Mouse (Mus musculus) urinary bladder, postnatal 10 days (tissue): ENCODE measurements around the gene Cntn6.

Source experiments
- DNase-seq: peaks from one replicate; pipeline ENCODE4 v3.0.0; 2022; ENCODE audit warnings: low spot score

The Cntn6 gene

GRCm38 (mm10) chr6:104492490-104493431 lies at the start of gene Cntn6:
Gene Cntn6 (plus strand): TSS chr6:104492790.
- no peak for DNase-seq

DNA sequence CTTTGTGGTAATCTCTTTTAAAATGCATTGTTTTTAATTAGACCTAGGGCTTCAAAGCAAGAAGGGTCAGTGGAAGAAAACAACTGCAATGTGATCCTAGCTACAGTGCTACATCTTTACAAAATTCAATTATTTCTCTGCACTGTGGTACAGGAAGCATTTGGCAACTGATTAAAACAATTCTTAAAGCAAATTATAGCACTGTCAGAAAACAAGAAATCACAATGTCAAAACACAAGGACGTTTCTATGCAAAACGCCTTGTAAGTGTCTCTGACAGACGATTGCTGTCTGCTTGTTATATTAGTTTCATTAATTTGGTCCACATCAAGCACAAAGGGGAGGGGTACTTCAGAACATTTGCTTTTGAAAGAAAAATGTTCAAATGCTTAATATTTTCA lies 48.9 kb upstream of the Cntn6 start:
- DNase-seq: no peak

- DNase-seq: no peak
Measured at GRCm38 (mm10) chr6:104470706-104471105, 21.9 kb upstream of the Cntn6 start.

DNA sequence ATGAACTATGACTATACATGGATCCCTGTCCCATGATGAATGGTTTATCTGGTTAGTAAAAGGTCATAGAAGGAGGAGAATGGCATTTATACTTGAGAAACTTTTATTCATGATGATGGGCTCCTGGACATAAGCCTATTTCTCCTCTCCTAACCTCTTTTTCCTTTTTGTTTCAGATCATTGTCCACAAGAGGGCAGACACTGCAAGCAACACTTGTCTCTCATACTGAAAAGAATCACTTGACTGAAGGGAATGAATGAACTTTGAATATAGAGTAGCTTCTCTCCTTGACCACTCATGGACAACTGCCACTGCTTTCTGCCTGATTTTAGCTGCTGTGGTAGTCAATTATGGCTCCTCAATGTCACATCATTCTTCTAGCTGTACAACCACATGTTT lies 13.3 kb upstream of the Cntn6 start:
- no peak for DNase-seq

GRCm38 (mm10) chr6:104493459-104493858 lies 869 bp downstream of the Cntn6 start:
- no peak for DNase-seq

- DNase-seq: no peak
Measured at GRCm38 (mm10) chr6:104495801-104496200, 3.2 kb downstream of the Cntn6 start.

- DNase-seq: no peak
Measured at GRCm38 (mm10) chr6:104563993-104564392, 71.4 kb downstream of the Cntn6 start.

GRCm38 (mm10) chr6:104569564-104569963 lies 77.0 kb downstream of the Cntn6 start:
- no peak for DNase-seq

- DNase-seq: no peak
Measured at GRCm38 (mm10) chr6:104588028-104588427, 95.4 kb downstream of the Cntn6 start.

DNA sequence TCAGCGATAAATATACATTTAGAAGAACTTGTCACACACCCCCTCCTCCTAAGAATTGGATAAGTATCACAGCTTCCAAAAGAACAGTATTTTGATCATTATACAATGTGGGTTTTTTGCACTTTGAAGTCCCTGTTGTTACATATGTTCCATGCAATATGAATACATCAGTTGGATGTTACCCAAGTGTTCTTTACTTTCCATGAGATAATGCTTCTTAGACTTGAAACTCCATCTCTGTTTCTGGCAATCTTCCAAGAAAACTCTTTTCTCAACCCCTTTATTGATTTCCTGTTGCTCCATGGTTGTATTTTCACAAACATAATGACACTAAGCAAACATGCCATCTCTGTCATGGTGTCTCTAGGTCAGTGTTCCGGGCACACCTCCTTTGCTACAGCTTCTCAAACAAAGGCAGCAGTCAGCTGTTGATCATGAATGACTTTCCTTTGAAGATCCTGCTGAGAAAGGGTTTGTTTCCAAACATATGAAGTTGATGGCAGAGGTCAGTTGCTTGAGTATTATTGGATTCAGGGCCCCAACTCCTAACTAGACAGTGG lies 108.3 kb downstream of the Cntn6 start:
- DNase-seq: no peak

DNA sequence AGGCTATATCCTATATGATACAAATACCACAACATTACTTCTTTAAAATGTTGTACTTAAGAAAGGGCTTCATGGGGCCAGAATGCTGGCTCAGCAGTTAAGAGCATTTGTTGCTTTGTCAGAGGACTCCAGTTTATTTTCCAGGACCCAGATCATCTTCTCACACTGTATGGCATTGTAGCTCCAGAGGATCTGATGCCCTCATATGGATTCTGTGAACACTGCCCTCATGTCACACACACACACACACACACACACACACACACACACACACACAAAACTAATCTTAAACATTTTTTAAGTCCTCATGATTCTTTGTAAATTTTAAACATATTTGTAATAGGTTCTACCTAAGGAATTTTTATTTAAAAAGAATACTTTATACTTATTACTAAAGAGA lies 110.3 kb downstream of the Cntn6 start:
- no peak for DNase-seq

DNA sequence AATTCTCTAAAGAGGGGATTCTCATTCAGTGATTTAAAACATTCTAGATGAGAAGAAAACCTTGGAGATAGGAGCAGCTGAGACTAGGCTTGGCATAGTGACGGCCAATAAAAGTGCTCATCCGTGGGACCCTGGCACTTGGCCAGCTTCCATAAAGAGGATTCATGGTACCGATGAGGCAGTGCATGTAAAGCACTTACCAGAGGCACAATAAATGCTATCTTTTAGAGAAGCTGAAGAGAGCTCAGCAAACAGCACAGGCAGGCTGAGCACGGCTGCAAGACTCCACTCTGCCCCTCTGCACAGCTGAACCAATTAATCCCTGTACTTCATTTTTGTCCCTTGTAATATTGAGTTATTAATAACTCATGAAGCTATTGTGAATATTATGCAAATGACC lies 110.8 kb downstream of the Cntn6 start:
- DNase-seq: no peak

GRCm38 (mm10) chr6:104605214-104605613 lies 112.6 kb downstream of the Cntn6 start:
- DNase-seq: no peak

GRCm38 (mm10) chr6:104653518-104653917 lies 160.9 kb downstream of the Cntn6 start:
- no peak for DNase-seq

DNA sequence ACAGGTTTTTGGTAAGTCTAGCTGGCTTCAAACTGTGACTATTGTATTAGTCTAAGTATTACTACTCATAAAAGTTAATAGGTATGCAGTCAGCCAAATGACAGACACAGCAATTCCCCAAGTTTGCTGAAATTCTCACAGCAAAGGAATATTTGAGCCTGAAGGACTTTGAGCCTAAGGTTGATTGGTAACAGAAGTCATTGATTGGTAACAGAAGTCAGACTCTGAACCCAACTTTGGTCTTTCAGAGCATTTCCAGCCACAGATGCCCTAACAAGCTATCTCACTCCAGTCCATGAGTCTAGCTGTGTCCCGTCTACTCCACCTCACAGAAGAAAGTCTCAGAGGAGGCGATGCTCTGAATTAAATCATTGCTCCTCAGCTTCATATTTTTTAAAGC lies 176.1 kb downstream of the Cntn6 start:
- DNase-seq: no peak

DNA sequence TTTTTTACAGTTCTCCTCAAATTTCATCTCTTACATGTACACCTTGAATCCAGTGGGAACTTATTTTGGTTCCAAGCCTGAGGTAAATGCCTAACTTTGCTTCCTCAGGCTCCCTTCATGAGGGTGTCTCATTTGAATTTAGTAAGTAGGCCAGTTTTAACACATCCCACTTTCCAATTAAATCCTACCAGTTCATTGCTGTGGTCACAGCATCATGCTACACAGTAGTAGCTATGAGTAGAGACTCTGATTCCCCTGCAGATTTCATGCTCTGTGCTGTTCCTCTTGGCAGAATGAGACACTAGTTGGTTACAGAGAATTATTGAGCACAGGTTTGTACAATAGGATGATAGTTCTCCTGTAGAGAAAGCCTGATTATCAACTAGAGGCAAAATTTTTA lies 181.7 kb downstream of the Cntn6 start:
- DNase-seq: no peak

- no peak for DNase-seq
Measured at GRCm38 (mm10) chr6:104679809-104680495, 187.4 kb downstream of the Cntn6 start.

- no peak for DNase-seq
Measured at GRCm38 (mm10) chr6:104687980-104688379, 195.4 kb downstream of the Cntn6 start.

DNA sequence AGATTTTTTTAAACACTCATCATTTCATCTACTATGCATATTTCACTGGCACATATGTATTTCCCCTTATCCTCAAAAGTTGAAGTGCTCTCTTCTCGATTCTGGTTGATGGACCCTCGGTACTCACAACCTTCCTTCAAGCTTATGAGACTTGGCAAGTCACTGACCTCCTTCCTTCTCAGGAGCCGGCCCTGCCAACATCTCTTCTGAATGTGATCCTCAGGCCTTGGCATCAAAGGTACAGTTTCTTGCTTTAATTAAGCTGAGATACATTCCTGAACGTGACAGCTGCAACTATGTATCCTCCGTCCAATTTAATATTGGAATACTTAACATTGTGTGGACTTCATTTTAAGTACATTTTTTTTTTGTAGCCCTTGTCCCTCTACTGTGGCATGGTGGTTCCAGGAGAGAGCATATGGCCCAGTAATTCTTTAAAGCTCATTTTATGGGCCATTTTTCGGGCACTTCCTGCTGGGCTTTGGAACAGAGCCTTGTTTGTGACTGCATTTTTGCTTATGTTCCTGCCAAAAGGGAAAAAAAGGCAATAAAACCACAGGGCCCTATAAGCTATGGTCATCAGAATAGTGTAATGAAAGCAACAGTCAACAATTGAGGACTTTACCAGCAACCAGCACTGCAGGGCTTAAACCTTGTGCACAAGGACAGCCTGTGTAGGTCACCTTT lies 196.0 kb downstream of the Cntn6 start:
- no peak for DNase-seq

DNA sequence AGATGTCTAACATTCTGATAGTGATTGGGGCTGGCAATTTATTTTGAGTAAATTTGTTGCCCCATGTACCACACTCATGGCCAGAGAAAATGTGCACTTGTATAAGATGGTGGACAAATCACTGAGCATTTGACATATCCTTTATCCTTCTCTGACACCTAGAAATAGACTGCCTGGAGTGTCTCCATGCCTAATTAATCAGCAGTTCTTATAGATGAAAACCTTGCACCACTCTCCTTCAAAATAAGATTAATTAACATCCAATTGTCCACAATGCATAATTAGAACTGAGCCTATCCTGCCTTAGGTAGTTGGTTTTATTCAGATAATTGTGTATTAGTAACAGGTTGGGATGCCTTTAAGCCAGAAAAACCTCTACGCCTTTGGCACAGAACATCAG lies 236.0 kb downstream of the Cntn6 start:
- DNase-seq: no peak

DNA sequence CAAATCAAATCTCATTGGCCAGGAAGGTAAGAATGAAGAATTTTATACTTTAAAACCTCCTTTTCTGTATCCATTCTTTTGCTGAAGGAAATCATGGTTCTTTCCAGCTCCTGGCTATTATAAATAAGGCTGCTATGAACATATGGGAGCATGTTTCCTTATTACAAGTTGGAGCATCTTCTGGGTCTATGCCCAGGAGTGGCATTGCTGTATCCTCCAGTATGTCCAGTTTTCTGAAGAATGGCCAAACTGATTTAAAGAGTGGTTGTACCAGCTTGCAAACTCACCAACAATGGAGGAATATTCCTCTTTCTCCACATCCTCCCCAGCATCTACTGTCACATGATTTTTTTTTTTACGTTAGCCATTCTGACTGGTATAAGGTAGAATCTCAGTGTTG lies 241.7 kb downstream of the Cntn6 start:
- no peak for DNase-seq

DNA sequence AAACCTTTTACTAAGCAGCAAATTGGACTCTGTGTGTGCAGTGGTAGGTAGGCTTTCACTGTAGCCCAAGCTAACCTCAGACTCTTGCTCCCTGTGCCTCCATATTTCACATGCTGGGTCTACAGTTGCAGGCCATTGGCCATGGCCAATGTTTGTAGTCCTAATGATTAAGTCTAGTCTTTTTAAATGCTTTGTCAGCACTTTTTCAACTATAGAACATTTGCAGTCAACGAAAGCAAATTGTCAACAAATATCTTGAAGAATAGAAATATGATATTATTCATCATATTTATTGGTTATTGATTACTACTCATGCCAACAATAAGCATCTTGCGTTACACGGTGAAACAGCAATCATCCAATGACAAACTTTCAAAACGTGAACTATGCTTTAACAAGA lies 246.4 kb downstream of the Cntn6 start:
- no peak for DNase-seq
